Mouse (Mus musculus): ENCODE measurements around the gene Fau. TPM values are rescaled to one million over a fixed set of nuclear protein-coding genes. Genes with fewer than 3 reads are reported as not detected.

Fau gene
- polyA plus RNA-seq, 1 experiment from 2014 or later = 709 TPM

Small RNA genes lying within 50 kb of the gene (microRNA-seq; reads per million reads assigned to microRNA genes)
- 0.74 reads per million for gene Mir6988

Other genes starting within 250 kb of the Fau start
- gene Frmd8, start 182.6 kb upstream of the Fau start, polyA plus RNA-seq (2015; fragmentation: Nextera tagmentation; extraction: Ambion mirVana) = 50.7 and 53.0 TPM in 2 replicates
- 4.2 and 5.6 TPM in 2 replicates for gene Slc25a45, start 180.0 kb upstream of the Fau start, polyA plus RNA-seq (2015; fragmentation: Nextera tagmentation; extraction: Ambion mirVana)
- gene Tigd3, start 163.7 kb upstream of the Fau start, polyA plus RNA-seq (2015; fragmentation: Nextera tagmentation; extraction: Ambion mirVana) = 3.2 and 3.6 TPM in 2 replicates
- gene Dpf2, start 144.8 kb upstream of the Fau start, polyA plus RNA-seq (2015; fragmentation: Nextera tagmentation; extraction: Ambion mirVana) = 142 and 147 TPM in 2 replicates
- gene Cdc42ep2, start 133.0 kb upstream of the Fau start, polyA plus RNA-seq (2015; fragmentation: Nextera tagmentation; extraction: Ambion mirVana) = 12.0 and 14.1 TPM in 2 replicates
- gene Pola2, start 93.6 kb upstream of the Fau start, polyA plus RNA-seq (2015; fragmentation: Nextera tagmentation; extraction: Ambion mirVana) = 72.3 and 75.3 TPM in 2 replicates
- not detected in 2 replicates for gene Slc22a20, start 71.7 kb upstream of the Fau start, polyA plus RNA-seq (2015; fragmentation: Nextera tagmentation; extraction: Ambion mirVana)
- gene Capn1, start 41.9 kb upstream of the Fau start, polyA plus RNA-seq (2015; fragmentation: Nextera tagmentation; extraction: Ambion mirVana) = 8.8 and 11.6 TPM in 2 replicates
- gene Syvn1, start 11.3 kb upstream of the Fau start, polyA plus RNA-seq (2015; fragmentation: Nextera tagmentation; extraction: Ambion mirVana) = 24.3 and 25.8 TPM in 2 replicates
- gene Mrpl49, start 59 bp upstream of the Fau start, polyA plus RNA-seq (2015; fragmentation: Nextera tagmentation; extraction: Ambion mirVana) = 75.8 and 76.2 TPM in 2 replicates
- 33.5 and 33.8 TPM in 2 replicates for gene Znhit2, start 3.3 kb downstream of the Fau start, polyA plus RNA-seq (2015; fragmentation: Nextera tagmentation; extraction: Ambion mirVana)
- gene Tm7sf2, start 10.5 kb downstream of the Fau start, polyA plus RNA-seq (2015; fragmentation: Nextera tagmentation; extraction: Ambion mirVana) = 10.4 and 13.9 TPM in 2 replicates
- 71.6 and 77.5 TPM in 2 replicates for gene Vps51, start 19.4 kb downstream of the Fau start, polyA plus RNA-seq (2015; fragmentation: Nextera tagmentation; extraction: Ambion mirVana)
- gene Tmem262, start 22.2 kb downstream of the Fau start, polyA plus RNA-seq (2015; fragmentation: Nextera tagmentation; extraction: Ambion mirVana) = not detected in 2 replicates
- 1.1 and 1.5 TPM in 2 replicates for gene Gm28374, start 24.4 kb downstream of the Fau start, polyA plus RNA-seq (2015; fragmentation: Nextera tagmentation; extraction: Ambion mirVana)
- 74.0 and 78.4 TPM in 2 replicates for gene Zfpl1, start 27.1 kb downstream of the Fau start, polyA plus RNA-seq (2015; fragmentation: Nextera tagmentation; extraction: Ambion mirVana)
- gene Cdca5, start 27.1 kb downstream of the Fau start, polyA plus RNA-seq (2015; fragmentation: Nextera tagmentation; extraction: Ambion mirVana) = 47.2 and 48.1 TPM in 2 replicates
- gene AC131692.1, start 36.6 kb downstream of the Fau start, polyA plus RNA-seq (2015; fragmentation: Nextera tagmentation; extraction: Ambion mirVana) = 0.21 and 0.26 TPM in 2 replicates
- gene Naaladl1, start 47.9 kb downstream of the Fau start, polyA plus RNA-seq (2015; fragmentation: Nextera tagmentation; extraction: Ambion mirVana) = 0.34 and 0.41 TPM in 2 replicates
- gene Sac3d1, start 60.8 kb downstream of the Fau start, polyA plus RNA-seq (2015; fragmentation: Nextera tagmentation; extraction: Ambion mirVana) = 48.6 and 49.8 TPM in 2 replicates
- gene Snx15, start 70.5 kb downstream of the Fau start, polyA plus RNA-seq (2015; fragmentation: Nextera tagmentation; extraction: Ambion mirVana) = 33.1 TPM in 2 replicates
- gene Batf2, start 83.1 kb downstream of the Fau start, polyA plus RNA-seq (2015; fragmentation: Nextera tagmentation; extraction: Ambion mirVana) = 0.42 and 0.56 TPM in 2 replicates
- 96.9 and 106 TPM in 2 replicates for gene Arl2, start 83.7 kb downstream of the Fau start, polyA plus RNA-seq (2015; fragmentation: Nextera tagmentation; extraction: Ambion mirVana)
- gene Majin, start 126.5 kb downstream of the Fau start, polyA plus RNA-seq (2015; fragmentation: Nextera tagmentation; extraction: Ambion mirVana) = not detected in 2 replicates
- 0.48 TPM in 1 of 2 replicates, not detected in the other for gene Gpha2, start 168.5 kb downstream of the Fau start, polyA plus RNA-seq (2015; fragmentation: Nextera tagmentation; extraction: Ambion mirVana)
- gene Ppp2r5b, start 178.0 kb downstream of the Fau start, polyA plus RNA-seq (2015; fragmentation: Nextera tagmentation; extraction: Ambion mirVana) = 17.1 and 19.2 TPM in 2 replicates
- 8.9 and 9.3 TPM in 2 replicates for gene Atg2a, start 183.8 kb downstream of the Fau start, polyA plus RNA-seq (2015; fragmentation: Nextera tagmentation; extraction: Ambion mirVana)
- gene Ehd1, start 218.9 kb downstream of the Fau start, polyA plus RNA-seq (2015; fragmentation: Nextera tagmentation; extraction: Ambion mirVana) = 66.7 and 76.1 TPM in 2 replicates
- 0.77 and 0.92 TPM in 2 replicates for gene Cdc42bpg, start 248.6 kb downstream of the Fau start, polyA plus RNA-seq (2015; fragmentation: Nextera tagmentation; extraction: Ambion mirVana)

All from lung, embryonic 15.5 days (tissue).